9 mouse cellular contexts compared by ENCODE assay signal in genomic region chr16:39062596-39062995, GRCm38 (mm10).
A peak's percentile ranks its signal among the peaks of the same experiment; 100 is the strongest.
DNase-seq lines count a peak whose midpoint lies in the region.
"Had no signal": no experiment of that assay in that cellular context is flagged by ENCODE, and none has a peak within 500 bp of the region (broad histone marks: within the 10 kb centered on the region; RNA-seq: fewer than 3 reads in every experiment).

No protein-coding gene starts in this region.

- DNase-seq in adrenal gland, postnatal 14 days: peak; percentile 27
- DNase-seq in adrenal gland, postnatal 4 days (ENCODE audit: low spot score in 2 of 2): no peak
- peak; percentile 28 to 44 for DNase-seq in kidney, postnatal 36 days
- DNase-seq in kidney, adult 8-10 months: no peak
- peak; percentile 36 for DNase-seq in A20 (ENCODE audit: low read depth, low spot score)
- DNase-seq in embryo, embryonic 9.5 days (ENCODE audit: extremely low spot score): peak; percentile 55
- DNase-seq in right cerebral cortex, adult 18-20 months: no peak
- DNase-seq in urinary bladder, postnatal 36 days (ENCODE audit: low spot score in 2 of 2): no peak
- DNase-seq: heart, postnatal 36 days had no signal

Comparison
In these comparisons a context has a peak if more than half of its experiments do, and no peak if none do; other contexts are left out.
1. DNase-seq: peak in adrenal gland, postnatal 14 days (single experiment), kidney, postnatal 36 days (2 of 2), A20 (single experiment) and embryo, embryonic 9.5 days (single experiment); none in adrenal gland, postnatal 4 days (0 of 2), kidney, adult 8-10 months (0 of 2), right cerebral cortex, adult 18-20 months (single experiment) and urinary bladder, postnatal 36 days (0 of 2).